Mouse (Mus musculus) heart, adult 2 months (tissue): ENCODE measurements around the gene Lrrc25. TPM values are rescaled to one million over a fixed set of nuclear protein-coding genes. Genes with fewer than 3 reads are reported as not detected.

ENCODE experiments used
- DNase-seq, 2 experiments: peaks; one replicate each; pipeline ENCODE4 v3.0.0; 2021
- H3K27ac ChIP-seq: fragments of 200-600 bp; 2 replicates; pipeline ENCODE4 v1.8.1; 2022
- H3K27me3 ChIP-seq: fragments of 200-500 bp; 2 replicates; pipeline ENCODE4 v1.6.1; 2012; ENCODE audit warnings: mild to moderate bottlenecking, low read length, inconsistent platforms, mixed read lengths; ENCODE audit not compliant: control insufficient read depth, insufficient read depth
- H3K36me3 ChIP-seq: fragments of 200-500 bp; 2 replicates; pipeline ENCODE4 v1.6.1; 2012; ENCODE audit warnings: low read length, inconsistent platforms; ENCODE audit not compliant: control insufficient read depth, insufficient read depth
- H3K4me1 ChIP-seq: fragments of 200-500 bp; 2 replicates; pipeline ENCODE4 v1.6.1; 2011; ENCODE audit warnings: low read length; ENCODE audit not compliant: control insufficient read depth, insufficient read depth
- H3K4me3 ChIP-seq: fragments of 200-600 bp; 2 replicates; pipeline ENCODE4 v1.8.1; 2022
- H3K79me2 ChIP-seq: fragments of 200-500 bp; replicated peaks from 2 replicates; pipeline ENCODE4 v1.6.1; 2012; ENCODE audit warnings: mild to moderate bottlenecking, inconsistent platforms, low read length, moderate library complexity, mixed read lengths; ENCODE audit not compliant: control insufficient read depth, insufficient read depth
- H3K9ac ChIP-seq: fragments of 200-500 bp; 2 replicates; pipeline ENCODE4 v1.6.1; 2012; ENCODE audit warnings: low read depth, mild to moderate bottlenecking, control low read depth, inconsistent platforms, low read length, mixed read lengths
- CTCF ChIP-seq: fragments of 200-600 bp; IDR thresholded peaks from 2 replicates; pipeline ENCODE4 v1.8.1; 2022; ENCODE audit warnings: antibody characterized with exemption, mild to moderate bottlenecking, moderate library complexity
- EP300 ChIP-seq: fragments of 200-500 bp; IDR thresholded peaks from 2 replicates; pipeline ENCODE4 v1.6.1; 2011; ENCODE audit warnings: low read depth, low read length, control low read depth; ENCODE audit not compliant: insufficient read depth
- POLR2A ChIP-seq: fragments of 200-500 bp; IDR thresholded peaks from 2 replicates; pipeline ENCODE4 v1.6.1; 2011; ENCODE audit warnings: mild to moderate bottlenecking, low read depth, low read length, control low read depth; ENCODE audit not compliant: insufficient read depth
- WGBS: fragments of 180-500 bp; shearing (Covaris S2); methylation state at CpG from one replicate; pipeline ENCODE4 v1.1.7; 2018; 5-methylcytosine and 5-hydroxymethylcytosine counted together
- intact Hi-C: fragments of 180-260 bp; cut with DNase I; formaldehyde crosslinking; loops from one replicate; pipeline ENCODE4 v1.15.1; 2025
- polyA plus RNA-seq: library from polyadenylated mRNA; depleted of rRNA; stranded (reverse); fragments of >200 nt; gene quantifications from 2 replicates; pipeline ENCODE4 v1.2.3, GENCODE M21; 2012
- total RNA-seq, 2 experiments: library from RNA; stranded (reverse); gene quantifications; 2 replicates each; pipeline ENCODE4 v1.2.3; 2021

Lrrc25 gene
- total and polyA plus RNA-seq, 3 experiments, result 1.6 to 4.5 (median 1.8) TPM

GRCm38 (mm10) chr8:70596775-70597416 lies 19.1 kb upstream of the Lrrc25 start:
- Histone ChIP-seq H3K9ac (no peak overlapping the region), H3K79me2 (no peaks in the 10 kb centered on the region), H3K36me3 (no peaks in the 10 kb centered on the region), H3K4me1 (peaks cover 4% of the 10 kb centered on the region), H3K4me3 (no peak overlapping the region), H3K27me3 (no peaks in the 10 kb centered on the region), H3K27ac (no peak overlapping the region)
- intact Hi-C loops, result loop anchor here (10.0 kb wide), 1 partner anchor 52 kb away; no protein-coding TSS in a partner anchor
- TF ChIP-seq CTCF (peak; percentile 21; the same call in 1 of the 2 replicates), EP300 (no peak)
- DNase-seq, result peak in 1 of 2 experiments; percentile 30
- 86% methylated on average over 17 of the region's 17 CpGs for WGBS

- Histone ChIP-seq H3K79me2 (no peaks in the 10 kb centered on the region), H3K27me3 (no peaks in the 10 kb centered on the region), H3K36me3 (no peaks in the 10 kb centered on the region), H3K27ac (peak overlapping the region; percentile 12; the same call in 1 of the 2 replicates), H3K4me3 (peak overlapping the region; percentile 43), H3K4me1 (peaks cover 4% of the 10 kb centered on the region), H3K9ac (peak overlapping the region; percentile 18)
- TF ChIP-seq POLR2A, result no peak
- peak in 1 of 2 experiments; percentile 37 for DNase-seq
- intact Hi-C loops, result loop anchor here (10.0 kb wide), 1 partner anchor 53 kb away; no protein-coding TSS in a partner anchor
- WGBS, result 67% methylated on average over 61 of the region's 68 CpGs
These were observed 18.3 kb upstream of the Lrrc25 start for GRCm38 (mm10) chr8:70597417-70598272.

DNA sequence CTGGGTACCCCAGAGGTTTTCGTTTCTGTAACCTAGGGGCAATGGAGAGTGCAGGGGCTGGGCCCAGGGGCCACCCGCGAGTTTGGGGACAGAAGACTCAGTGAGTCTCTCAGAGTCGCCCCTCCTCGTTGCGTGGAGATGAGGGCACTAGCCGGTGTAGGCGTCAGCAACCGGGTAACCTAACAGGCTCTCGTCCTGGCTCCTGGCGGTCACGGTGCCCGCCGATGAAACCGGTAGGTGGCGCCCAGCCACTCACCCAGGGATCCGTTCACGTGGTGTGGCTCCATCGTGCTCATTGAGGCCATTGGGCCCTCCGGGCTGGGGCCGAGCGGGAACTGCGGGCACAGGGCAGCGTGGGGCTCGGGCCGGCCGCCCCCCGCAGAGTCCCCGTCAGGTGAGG lies 17.7 kb upstream of the Lrrc25 start:
- Histone ChIP-seq H3K9ac (peak overlapping the region; percentile 18), H3K4me1 (peaks cover 4% of the 10 kb centered on the region), H3K4me3 (peak overlapping the region; percentile 43), H3K27me3 (no peaks in the 10 kb centered on the region), H3K27ac (peak overlapping the region; percentile 12; the same call in 1 of the 2 replicates), H3K36me3 (no peaks in the 10 kb centered on the region), H3K79me2 (no peaks in the 10 kb centered on the region)
- intact Hi-C loops, result loop anchor here (10.0 kb wide), 1 partner anchor 53 kb away; no protein-coding TSS in a partner anchor
- 50% methylated on average over 29 of the region's 29 CpGs for WGBS
- DNase-seq, result peak; percentile 76 to 80
- TF ChIP-seq EP300 (no peak), POLR2A (no peak), CTCF (peak; percentile 79)

- TF ChIP-seq EP300, result no peak
- TF ChIP-seq POLR2A, result no peak
- TF ChIP-seq CTCF, result no peak
- H3K36me3 ChIP-seq, result no peaks in the 10 kb centered on the region
- peaks cover 4% of the 10 kb centered on the region for H3K4me1 ChIP-seq
- intact Hi-C loops, result loop anchor here (10.0 kb wide), 1 partner anchor 54 kb away; no protein-coding TSS in a partner anchor
- H3K27ac ChIP-seq, result no peak overlapping the region
- WGBS, result 61% methylated on average over 10 of the region's 10 CpGs
- DNase-seq, result no peak
- H3K9ac ChIP-seq, result no peak overlapping the region
- H3K79me2 ChIP-seq, result no peaks in the 10 kb centered on the region
- no peaks in the 10 kb centered on the region for H3K27me3 ChIP-seq
- no peak overlapping the region for H3K4me3 ChIP-seq
These were observed 17.2 kb upstream of the Lrrc25 start for GRCm38 (mm10) chr8:70598722-70599121.

GRCm38 (mm10) chr8:70599507-70600290 lies 16.3 kb upstream of the Lrrc25 start:
- H3K79me2 ChIP-seq, result no peaks in the 10 kb centered on the region
- TF ChIP-seq POLR2A (no peak), CTCF (no peak), EP300 (no peak)
- peak in 1 of 2 experiments; percentile 22 for DNase-seq
- no peak overlapping the region for H3K27ac ChIP-seq
- no peak overlapping the region for H3K4me3 ChIP-seq
- 86% methylated on average over 12 of the region's 12 CpGs for WGBS
- no peaks in the 10 kb centered on the region for H3K36me3 ChIP-seq
- no peak overlapping the region for H3K9ac ChIP-seq
- intact Hi-C loops, result loop anchor here (10.0 kb wide), 1 partner anchor 55 kb away; no protein-coding TSS in a partner anchor
- H3K27me3 ChIP-seq, result no peaks in the 10 kb centered on the region
- peaks cover 4% of the 10 kb centered on the region for H3K4me1 ChIP-seq
